Mouse (Mus musculus) spleen, postnatal 14 days (tissue): Measurements from ENCODE around the gene Zfand3.

ENCODE experiments used
- DNase-seq, 2 experiments: peaks; one replicate each; pipeline ENCODE4 v3.0.0; 2021 to 2022; ENCODE audit warnings: low spot score in 2 of 2

Gene Zfand3

GRCm38 (mm10) chr17:30004203-30005102 is at the start of gene Zfand3:
Zfand3 (plus strand) TSS chr17:30004733.
- peak; percentile 79 to 84 for DNase-seq

GRCm38 (mm10) chr17:29955880-29956279 is 48.7 kb upstream of the Zfand3 start:
- DNase-seq, result no peak

GRCm38 (mm10) chr17:29963730-29964259 is 40.7 kb upstream of the Zfand3 start:
- peak in 1 of 2 experiments; percentile 10 for DNase-seq

GRCm38 (mm10) chr17:29965506-29965905 is 39.0 kb upstream of the Zfand3 start:
- no peak for DNase-seq

- no peak for DNase-seq
These were observed 34.4 kb upstream of the Zfand3 start, which contains the start of gene Mdga1 for GRCm38 (mm10) chr17:29970037-29970555. Mdga1 (minus strand) TSS chr17:29970087.

- DNase-seq, result no peak
These were observed 32.6 kb upstream of the Zfand3 start for GRCm38 (mm10) chr17:29971761-29972432.

- no peak for DNase-seq
These were observed 31.3 kb upstream of the Zfand3 start for GRCm38 (mm10) chr17:29973226-29973625.

- DNase-seq, result peak; percentile 32 to 62
These were observed 28.8 kb upstream of the Zfand3 start for GRCm38 (mm10) chr17:29975731-29976130.

GRCm38 (mm10) chr17:29979020-29979419 is 25.5 kb upstream of the Zfand3 start:
- DNase-seq, result no peak

GRCm38 (mm10) chr17:29979841-29980240 is 24.7 kb upstream of the Zfand3 start:
- no peak for DNase-seq

- DNase-seq, result no peak
These were observed 23.0 kb upstream of the Zfand3 start for GRCm38 (mm10) chr17:29981568-29981967.

- no peak for DNase-seq
These were observed 21.3 kb upstream of the Zfand3 start for GRCm38 (mm10) chr17:29983190-29983589.

- DNase-seq, result no peak
These were observed 19.6 kb upstream of the Zfand3 start for GRCm38 (mm10) chr17:29984931-29985330.

- DNase-seq, result no peak
These were observed 19.0 kb upstream of the Zfand3 start for GRCm38 (mm10) chr17:29985534-29985933.

GRCm38 (mm10) chr17:29988141-29988540 is 16.4 kb upstream of the Zfand3 start:
- DNase-seq, result no peak

GRCm38 (mm10) chr17:29989653-29990052 is 14.9 kb upstream of the Zfand3 start:
- DNase-seq, result no peak

- no peak for DNase-seq
These were observed 14.4 kb upstream of the Zfand3 start for GRCm38 (mm10) chr17:29990136-29990535.

GRCm38 (mm10) chr17:29990845-29991244 is 13.7 kb upstream of the Zfand3 start:
- no peak for DNase-seq

- no peak for DNase-seq
These were observed 11.0 kb upstream of the Zfand3 start for GRCm38 (mm10) chr17:29993488-29993887.

GRCm38 (mm10) chr17:29994011-29994410 is 10.5 kb upstream of the Zfand3 start:
- no peak for DNase-seq

- no peak for DNase-seq
These were observed 10.1 kb upstream of the Zfand3 start for GRCm38 (mm10) chr17:29994459-29994858.

- DNase-seq, result no peak
These were observed 8.5 kb upstream of the Zfand3 start for GRCm38 (mm10) chr17:29995986-29996385.
